Mouse (Mus musculus) ES-Bruce4 (cell line): Measurements from ENCODE around the gene Car11. TPM values are rescaled to one million over a fixed set of nuclear protein-coding genes. Genes with fewer than 3 reads are reported as not detected.
A peak's percentile ranks its signal among the peaks of the same experiment; 100 is the strongest.

Experiments
- H3K27ac ChIP-seq: 2 replicates; pipeline ENCODE4 v1.5.1; 2012; ENCODE audit warnings: low read length, inconsistent platforms; ENCODE audit not compliant: insufficient read depth
- H3K27me3 ChIP-seq: 2 replicates; pipeline ENCODE4 v1.6.1; 2012; ENCODE audit warnings: mild to moderate bottlenecking, low read length, inconsistent platforms; ENCODE audit not compliant: control insufficient read depth, poor library complexity, insufficient read depth, severe bottlenecking
- H3K36me3 ChIP-seq: 2 replicates; pipeline ENCODE4 v1.6.1; 2012; ENCODE audit warnings: inconsistent platforms, mild to moderate bottlenecking, low read length, moderate library complexity; ENCODE audit not compliant: control insufficient read depth, poor library complexity, insufficient read depth, severe bottlenecking
- H3K4me1 ChIP-seq: one replicate; pipeline ENCODE4 v1.8.1; 2011; ENCODE audit warnings: low read length; ENCODE audit not compliant: control insufficient read depth, insufficient read depth
- H3K4me3 ChIP-seq: 2 replicates; pipeline ENCODE4 v1.5.1; 2011; ENCODE audit warnings: low read depth, mild to moderate bottlenecking, low read length
- H3K9ac ChIP-seq: 2 replicates; pipeline ENCODE4 v1.6.1; 2012; ENCODE audit warnings: low read depth, mild to moderate bottlenecking, inconsistent platforms; ENCODE audit not compliant: poor library complexity, severe bottlenecking
- H3K9me3 ChIP-seq: replicated peaks from 2 replicates; pipeline ENCODE4 v1.6.1; 2012; ENCODE audit warnings: mild to moderate bottlenecking, low read length, inconsistent platforms; ENCODE audit not compliant: control insufficient read depth, poor library complexity, insufficient read depth, severe bottlenecking
- CTCF ChIP-seq: IDR thresholded peaks from one replicate; pipeline ENCODE4 v1.8.1; 2011; ENCODE audit warnings: low read depth, low read length
- EP300 ChIP-seq: IDR thresholded peaks from 2 replicates; pipeline ENCODE4 v1.6.1; 2011; ENCODE audit warnings: low read depth, low read length; ENCODE audit not compliant: insufficient read depth
- POLR2A ChIP-seq: IDR thresholded peaks from one replicate; pipeline ENCODE4 v1.8.1; 2011; ENCODE audit warnings: low read length; ENCODE audit not compliant: insufficient read depth
- polyA plus RNA-seq: library from polyadenylated mRNA; stranded (reverse); fragments of >200 nt; gene quantifications from 2 replicates; pipeline ENCODE4 v1.2.4, GENCODE M21; 2011; ENCODE audit warnings: low read depth; ENCODE audit not compliant: missing spikeins, insufficient read depth, insufficient read length

Gene Car11
- polyA plus RNA-seq, 1 experiment = 6.0 TPM

DNA sequence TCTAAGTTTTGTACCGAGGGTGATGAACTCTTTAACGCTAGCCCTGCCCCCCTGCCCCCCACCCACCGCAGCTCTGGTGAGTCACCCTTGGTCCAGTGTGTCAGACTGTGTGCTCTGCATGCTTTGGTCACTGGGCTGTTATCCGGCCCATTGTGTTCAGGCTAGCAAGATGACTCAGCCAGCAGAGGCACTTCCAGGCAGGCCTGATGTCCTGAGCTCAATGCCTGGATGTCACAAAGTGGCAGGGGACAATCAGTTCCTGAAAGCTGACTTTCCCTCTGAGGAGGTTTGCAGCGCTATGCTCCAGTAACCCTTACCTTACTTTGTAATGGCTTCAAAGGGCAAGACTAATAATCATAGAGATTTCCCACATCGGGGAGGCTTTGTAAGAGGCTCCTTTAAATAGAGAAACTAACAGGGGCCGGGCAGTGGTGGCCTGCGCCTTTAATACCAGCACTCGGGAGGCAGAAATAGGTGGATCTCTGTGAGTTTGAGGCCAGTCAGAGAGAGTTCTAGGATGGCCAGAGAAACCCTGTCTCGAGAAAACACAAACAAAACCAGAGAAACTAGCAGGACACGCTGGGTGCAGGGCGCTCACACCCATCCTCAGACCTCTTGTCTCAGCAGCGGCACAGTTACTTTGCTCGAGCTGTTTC lies 19.5 kb upstream of the Car11 start:
- Histone ChIP-seq H3K36me3 (no peaks in the 10 kb centered on the region), H3K4me1 (no peaks in the 10 kb centered on the region), H3K9ac (no peak overlapping the region), H3K27ac (no peak overlapping the region), H3K27me3 (no peaks in the 10 kb centered on the region), H3K9me3 (no peaks in the 10 kb centered on the region), H3K4me3 (no peak overlapping the region)
- TF ChIP-seq POLR2A = no peak
- TF ChIP-seq EP300 = no peak
- TF ChIP-seq CTCF = no peak

DNA sequence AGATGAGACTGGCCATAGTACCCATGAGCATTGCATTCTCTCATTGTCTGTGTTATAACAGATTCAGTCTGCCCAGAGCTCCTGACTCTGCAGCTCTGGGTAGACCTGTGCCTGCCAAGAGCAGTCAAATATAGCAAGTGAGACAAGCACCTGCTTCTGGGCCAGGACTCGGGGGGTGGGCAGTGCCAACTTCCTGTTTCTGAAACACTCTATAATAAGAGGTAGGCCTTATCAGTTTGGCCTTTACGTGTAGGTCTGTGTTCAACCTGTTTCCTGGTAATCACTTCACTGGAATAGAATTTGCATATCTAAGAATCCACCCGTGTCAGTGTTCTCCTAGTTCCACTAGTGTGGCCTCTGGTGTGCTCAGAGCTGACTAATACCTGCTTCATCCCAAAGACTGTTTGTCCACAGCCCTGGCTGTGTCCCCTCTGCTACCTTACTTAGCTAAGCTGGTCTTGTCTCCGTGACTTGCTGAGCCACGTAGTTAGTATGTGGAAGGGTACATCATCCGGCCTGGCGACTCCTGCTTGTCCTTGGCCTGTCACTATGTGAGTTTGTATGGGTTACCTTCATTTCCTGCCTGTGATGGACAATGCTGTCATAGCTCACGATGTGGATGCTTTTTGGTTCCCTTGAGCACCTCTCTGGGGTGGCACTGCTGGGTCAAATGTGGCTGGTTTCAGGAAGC lies 18.5 kb upstream of the Car11 start:
- Histone ChIP-seq H3K4me1 (no peaks in the 10 kb centered on the region), H3K9ac (no peak overlapping the region), H3K9me3 (no peaks in the 10 kb centered on the region), H3K4me3 (no peak overlapping the region), H3K27ac (no peak overlapping the region), H3K36me3 (no peaks in the 10 kb centered on the region), H3K27me3 (no peaks in the 10 kb centered on the region)
- no peak for TF ChIP-seq EP300
- TF ChIP-seq POLR2A = no peak
- no peak for TF ChIP-seq CTCF

DNA sequence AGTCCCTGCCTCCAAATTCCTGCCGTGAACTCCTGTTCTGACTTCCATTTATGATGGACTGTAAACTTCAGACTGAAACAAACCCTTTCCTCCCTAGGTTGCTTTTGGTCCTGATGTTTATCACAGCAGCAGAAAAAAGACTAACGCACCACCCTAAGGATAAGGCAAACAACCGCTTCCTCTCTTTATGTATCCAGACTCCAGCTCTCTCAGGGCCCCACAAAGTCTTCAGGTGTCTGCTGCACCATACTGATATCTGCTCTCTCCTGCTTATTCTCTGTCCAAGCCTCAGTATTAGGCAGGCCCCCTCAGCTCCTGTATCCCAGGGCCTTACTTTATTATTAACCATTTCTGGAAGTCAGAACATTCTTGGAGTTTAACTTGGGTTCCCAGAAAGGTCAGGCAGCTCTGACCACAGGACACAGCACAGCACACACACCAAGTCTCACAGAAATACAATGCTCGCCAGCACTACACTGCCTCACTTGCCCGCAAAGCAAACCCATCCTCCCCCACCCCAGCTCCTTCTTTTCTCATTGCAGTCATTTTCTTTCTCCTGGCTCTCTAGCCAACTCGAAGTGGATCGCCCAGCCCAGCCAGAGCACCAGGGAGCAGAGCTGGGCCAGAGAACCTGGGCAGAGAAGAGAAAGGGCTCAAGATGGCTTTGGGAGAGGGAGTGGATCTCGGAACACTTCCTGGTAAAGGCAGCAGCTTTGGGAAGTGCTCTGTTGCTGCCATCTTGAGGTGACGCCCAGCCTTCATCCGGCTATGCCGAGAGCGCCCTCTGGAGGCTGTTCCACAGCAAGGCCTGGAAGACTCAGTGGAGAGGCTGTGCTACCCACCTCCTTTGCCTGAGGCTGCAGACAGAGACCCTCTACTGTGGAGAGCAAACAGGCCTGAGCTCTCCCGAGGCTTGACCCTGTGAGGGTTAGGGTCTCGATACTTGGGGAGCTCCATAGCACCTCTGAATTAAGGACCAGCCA lies 17.2 kb upstream of the Car11 start:
- 0 out of 2 replicates have a peak overlapping the region, but pooled peaks have one; percentile 3 for H3K27ac ChIP-seq
- H3K36me3 ChIP-seq = no peaks in the 10 kb centered on the region
- no peaks in the 10 kb centered on the region for H3K27me3 ChIP-seq
- no peaks in the 10 kb centered on the region for H3K4me1 ChIP-seq
- peak overlapping the region; percentile 19 for H3K9ac ChIP-seq
- TF ChIP-seq EP300 (peak; percentile 70; the same call in 1 of the 2 replicates), CTCF (peak; percentile 100), POLR2A (no peak)
- no peaks in the 10 kb centered on the region for H3K9me3 ChIP-seq
- H3K4me3 ChIP-seq = peak overlapping the region; percentile 48

DNA sequence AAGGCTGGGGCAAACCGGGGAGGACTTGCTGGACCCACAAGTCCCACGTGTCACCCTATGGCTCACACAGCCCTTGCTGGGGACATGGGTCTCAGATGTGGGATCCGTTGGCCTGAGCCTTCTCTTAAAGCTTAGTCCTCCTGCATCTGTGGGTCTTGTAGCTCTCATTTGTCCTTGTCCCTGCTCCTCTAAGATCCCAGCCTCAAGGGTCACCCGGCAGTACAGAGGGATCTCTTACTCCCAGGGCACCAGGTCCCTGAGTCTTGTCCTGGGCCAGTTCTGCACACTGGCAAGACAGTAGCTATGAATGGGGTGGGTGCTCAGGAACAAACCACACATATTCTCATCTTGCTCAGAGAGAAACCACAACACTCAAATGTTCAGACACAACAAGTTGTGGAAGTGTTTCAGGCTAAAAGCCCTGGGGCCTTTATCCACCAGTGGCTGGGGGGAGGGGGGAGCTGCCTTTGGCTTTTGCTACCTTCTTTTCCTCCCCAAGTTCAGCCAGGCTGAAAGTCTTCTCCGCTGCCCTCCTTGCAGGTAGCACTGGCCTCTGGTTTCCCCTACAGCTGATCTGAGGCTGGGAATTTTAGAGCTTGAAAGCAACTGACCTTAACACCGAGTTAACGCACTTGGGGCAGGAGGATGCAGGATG lies 16.1 kb upstream of the Car11 start, which contains the start of gene Ntn5:
Ntn5 (plus strand) TSS at position 627 of the 655 bp plus-strand sequence.
- Histone ChIP-seq H3K27me3 (no peaks in the 10 kb centered on the region), H3K4me1 (no peaks in the 10 kb centered on the region), H3K4me3 (no peak within 1 kb of the TSS), H3K9me3 (no peaks in the 10 kb centered on the region), H3K36me3 (no peaks in the 10 kb centered on the region), H3K9ac (no peak within 1 kb of the TSS), H3K27ac (no peak within 1 kb of the TSS)
- no peak for TF ChIP-seq EP300
- no peak for TF ChIP-seq CTCF
- no peak for TF ChIP-seq POLR2A

DNA sequence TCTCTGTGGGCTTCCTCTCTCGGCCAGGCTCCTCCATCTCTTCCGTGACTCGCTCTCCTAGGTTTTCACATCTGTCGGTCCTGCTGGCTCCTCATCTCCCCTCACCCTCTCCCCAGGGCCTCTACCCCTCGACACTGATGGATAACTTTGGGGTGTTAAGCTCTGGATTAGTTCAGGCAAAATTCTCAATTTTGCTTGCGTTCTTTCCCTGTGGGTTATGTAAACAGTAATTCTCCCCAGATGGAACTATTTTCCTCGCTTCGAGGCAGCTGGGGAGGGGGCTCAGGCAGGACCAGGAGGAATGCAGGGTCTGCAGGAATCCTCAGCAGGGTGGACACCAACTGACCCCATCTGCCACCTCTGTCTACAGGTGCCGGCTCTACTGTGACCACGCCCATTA lies 13.8 kb upstream of the Car11 start:
- Histone ChIP-seq H3K4me1 (no peaks in the 10 kb centered on the region), H3K9ac (no peak overlapping the region)

More for the DNA sequence above, 13.8 kb upstream of the Car11 start:
- Histone ChIP-seq H3K9me3 (no peaks in the 10 kb centered on the region), H3K36me3 (no peaks in the 10 kb centered on the region), H3K27ac (no peak overlapping the region), H3K4me3 (no peak overlapping the region), H3K27me3 (no peaks in the 10 kb centered on the region)
- TF ChIP-seq POLR2A (no peak), EP300 (no peak), CTCF (no peak)
